Mouse (Mus musculus): ENCODE results near the gene Txnrd3.
A peak's percentile ranks its signal among the peaks of the same experiment; 100 is the strongest.

Gene Txnrd3

GRCm38 (mm10) chr6:89643798-89644270, at the start of gene Txnrd3:
Txnrd3 (plus strand) TSS chr6:89643988.
- DNase-seq (ENCODE audit: low spot score in 2 of 2): peak; percentile 88 to 96

GRCm38 (mm10) chr6:89595018-89595776, 48.6 kb upstream of the Txnrd3 start, which contains the start of gene Chchd6:
Chchd6 (minus strand) TSS chr6:89595652.
- peak; percentile 92 for DNase-seq (ENCODE audit: low spot score in 2 of 2)

- no peak for DNase-seq (ENCODE audit: low spot score in 2 of 2)
Observed at GRCm38 (mm10) chr6:89595777-89596146, 48.0 kb upstream of the Txnrd3 start.

GRCm38 (mm10) chr6:89596510-89596909, 47.3 kb upstream of the Txnrd3 start:
- DNase-seq (ENCODE audit: low spot score in 2 of 2): no peak

- DNase-seq (ENCODE audit: low spot score in 2 of 2): no peak
Observed at GRCm38 (mm10) chr6:89606096-89606495, 37.7 kb upstream of the Txnrd3 start.

- no peak for DNase-seq (ENCODE audit: low spot score in 2 of 2)
Observed at GRCm38 (mm10) chr6:89607999-89608398, 35.8 kb upstream of the Txnrd3 start.

- DNase-seq (ENCODE audit: low spot score in 2 of 2): no peak
Observed at GRCm38 (mm10) chr6:89613336-89614106, 30.3 kb upstream of the Txnrd3 start.

- no peak for DNase-seq (ENCODE audit: low spot score in 2 of 2)
Observed at GRCm38 (mm10) chr6:89614107-89614471, 29.7 kb upstream of the Txnrd3 start.

GRCm38 (mm10) chr6:89614596-89615372, 29.0 kb upstream of the Txnrd3 start:
- DNase-seq (ENCODE audit: low spot score in 2 of 2): no peak

GRCm38 (mm10) chr6:89615373-89615755, 28.4 kb upstream of the Txnrd3 start:
- no peak for DNase-seq (ENCODE audit: low spot score in 2 of 2)

- no peak for DNase-seq (ENCODE audit: low spot score in 2 of 2)
Observed at GRCm38 (mm10) chr6:89622647-89623046, 21.1 kb upstream of the Txnrd3 start.

- DNase-seq (ENCODE audit: low spot score in 2 of 2): no peak
Observed at GRCm38 (mm10) chr6:89628045-89628785, 15.6 kb upstream of the Txnrd3 start.

- DNase-seq (ENCODE audit: low spot score in 2 of 2): peak; percentile 60 to 66
Observed at GRCm38 (mm10) chr6:89631809-89632562, 11.8 kb upstream of the Txnrd3 start.

GRCm38 (mm10) chr6:89633115-89633514, 10.7 kb upstream of the Txnrd3 start:
- no peak for DNase-seq (ENCODE audit: low spot score in 2 of 2)

GRCm38 (mm10) chr6:89634400-89634799, 9.4 kb upstream of the Txnrd3 start:
- no peak for DNase-seq (ENCODE audit: low spot score in 2 of 2)

- no peak for DNase-seq (ENCODE audit: low spot score in 2 of 2)
Observed at GRCm38 (mm10) chr6:89637977-89638376, 5.8 kb upstream of the Txnrd3 start.

- DNase-seq (ENCODE audit: low spot score in 2 of 2): no peak
Observed at GRCm38 (mm10) chr6:89639025-89639424, 4.8 kb upstream of the Txnrd3 start.

GRCm38 (mm10) chr6:89644271-89645075, 685 bp downstream of the Txnrd3 start:
- peak; percentile 89 to 94 for DNase-seq (ENCODE audit: low spot score in 2 of 2)

GRCm38 (mm10) chr6:89649897-89650296, 6.1 kb downstream of the Txnrd3 start:
- DNase-seq (ENCODE audit: low spot score in 2 of 2): no peak

- DNase-seq (ENCODE audit: low spot score in 2 of 2): no peak
Observed at GRCm38 (mm10) chr6:89651770-89652169, 8.0 kb downstream of the Txnrd3 start.
